Mouse (Mus musculus): ENCODE data around the gene Thumpd3.

The Thumpd3 gene

GRCm38 (mm10) chr6:113046041-113046975 lies at the start of gene Thumpd3:
Gene Thumpd3, plus strand, starts transcription at chr6:113046225.
- peak; percentile 98 for DNase-seq (ENCODE audit: inconsistent ontology term)

- DNase-seq (ENCODE audit: inconsistent ontology term) = peak; percentile 41
Observed at GRCm38 (mm10) chr6:112999199-112999598, 46.8 kb upstream of the Thumpd3 start.

DNA sequence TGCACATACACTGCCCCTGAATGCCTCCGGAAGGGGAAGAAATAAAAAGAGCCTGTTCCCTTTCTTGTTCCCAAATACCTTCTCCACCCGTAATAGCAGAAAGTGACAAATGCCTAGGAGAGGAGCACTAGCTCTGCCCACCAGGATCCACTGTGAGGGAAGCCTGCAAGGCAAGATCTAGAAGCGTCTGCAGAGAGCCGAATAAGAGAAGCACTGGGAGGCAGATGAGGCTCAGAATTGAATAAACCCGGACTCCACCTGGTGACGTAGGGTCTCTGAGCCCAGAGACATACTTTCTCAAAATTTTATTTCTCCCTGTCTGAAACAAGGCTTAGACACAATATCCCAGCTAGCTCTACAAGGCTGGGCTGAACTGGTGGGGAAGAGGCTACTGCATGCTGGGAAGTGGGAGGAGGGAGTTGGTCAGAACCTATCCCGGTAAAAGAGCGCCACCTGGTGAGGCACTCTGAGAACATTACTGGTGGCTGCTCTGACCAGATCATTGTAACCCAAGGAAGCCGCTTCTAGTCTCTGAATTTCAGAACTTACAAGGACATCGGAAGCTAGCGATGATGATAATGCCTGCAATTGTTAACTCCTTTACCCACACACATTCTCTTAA lies 45.2 kb upstream of the Thumpd3 start:
- DNase-seq (ENCODE audit: inconsistent ontology term) = peak; percentile 76

GRCm38 (mm10) chr6:113001719-113002118 lies 44.3 kb upstream of the Thumpd3 start:
- DNase-seq (ENCODE audit: inconsistent ontology term) = no peak

- DNase-seq (ENCODE audit: inconsistent ontology term) = no peak
Observed at GRCm38 (mm10) chr6:113003313-113004111, 42.5 kb upstream of the Thumpd3 start.

DNA sequence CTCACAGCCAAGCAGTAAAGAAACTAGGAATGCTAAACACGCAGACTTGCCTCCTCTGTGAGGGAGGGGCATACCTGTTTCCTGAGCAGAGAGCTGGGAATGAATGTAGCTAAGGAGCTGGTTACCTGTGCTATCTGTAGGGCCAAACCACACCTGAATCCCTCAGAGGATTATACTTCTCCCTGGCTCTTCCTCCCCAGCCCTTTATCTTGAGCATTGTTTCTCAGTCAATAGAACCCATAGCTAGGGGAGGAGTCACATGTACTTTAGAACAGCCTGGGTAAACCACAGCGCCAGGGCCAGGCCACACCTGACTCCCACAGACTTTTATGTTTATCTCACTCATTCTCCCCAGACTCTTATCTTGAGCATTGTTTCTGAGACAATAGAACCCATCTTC lies 39.2 kb upstream of the Thumpd3 start:
- no peak for DNase-seq (ENCODE audit: inconsistent ontology term)

DNA sequence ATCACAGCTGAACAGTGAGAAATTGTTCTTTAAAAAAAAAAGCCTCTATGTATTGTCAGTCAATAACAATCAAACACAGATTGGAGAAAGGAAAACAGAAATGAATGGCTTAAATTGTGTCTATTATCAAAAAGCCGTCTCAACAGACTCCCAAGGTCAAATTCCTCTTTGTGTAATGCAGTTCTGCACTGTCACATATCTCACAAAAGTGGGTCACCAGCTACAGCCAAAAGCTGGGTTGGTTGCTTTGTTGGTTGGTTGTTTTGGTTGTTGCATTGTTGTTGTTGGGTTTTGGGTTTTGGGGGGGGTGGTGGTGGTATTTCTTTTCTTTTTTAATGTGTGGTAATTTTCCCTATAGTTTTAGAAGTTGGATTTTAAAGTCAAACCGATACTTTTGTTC lies 34.1 kb upstream of the Thumpd3 start:
- DNase-seq (ENCODE audit: inconsistent ontology term) = peak; percentile 50

- DNase-seq (ENCODE audit: inconsistent ontology term) = peak; percentile 95
Observed at GRCm38 (mm10) chr6:113012495-113012941, 33.5 kb upstream of the Thumpd3 start.

GRCm38 (mm10) chr6:113013550-113013949 lies 32.5 kb upstream of the Thumpd3 start:
- no peak for DNase-seq (ENCODE audit: inconsistent ontology term)

DNA sequence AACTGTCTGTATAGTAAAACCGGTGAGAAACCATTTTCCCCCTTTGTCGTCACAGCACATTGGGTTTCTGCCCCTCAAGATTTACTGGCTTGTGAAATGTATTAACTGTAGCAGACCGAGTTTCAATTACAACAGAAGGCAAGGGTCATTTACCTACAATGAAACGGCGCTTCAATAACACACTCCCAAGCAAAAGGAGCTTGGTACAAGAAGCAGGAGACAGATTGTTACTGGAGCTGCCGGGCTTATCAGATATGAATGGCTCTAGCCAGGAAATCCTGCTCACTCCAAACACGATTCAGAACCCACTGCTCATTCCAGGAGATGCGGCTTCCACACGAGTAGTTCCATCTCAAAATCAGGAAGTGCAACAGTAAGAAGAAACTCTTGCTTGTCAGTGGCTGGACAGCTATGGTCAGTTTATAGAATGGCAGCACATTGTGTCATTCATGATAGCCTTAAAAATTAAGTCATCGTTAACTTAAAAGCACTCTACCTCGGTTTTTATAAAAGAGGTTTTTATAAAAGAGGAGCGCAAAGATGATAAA lies 28.5 kb upstream of the Thumpd3 start:
- no peak for DNase-seq (ENCODE audit: inconsistent ontology term)

DNA sequence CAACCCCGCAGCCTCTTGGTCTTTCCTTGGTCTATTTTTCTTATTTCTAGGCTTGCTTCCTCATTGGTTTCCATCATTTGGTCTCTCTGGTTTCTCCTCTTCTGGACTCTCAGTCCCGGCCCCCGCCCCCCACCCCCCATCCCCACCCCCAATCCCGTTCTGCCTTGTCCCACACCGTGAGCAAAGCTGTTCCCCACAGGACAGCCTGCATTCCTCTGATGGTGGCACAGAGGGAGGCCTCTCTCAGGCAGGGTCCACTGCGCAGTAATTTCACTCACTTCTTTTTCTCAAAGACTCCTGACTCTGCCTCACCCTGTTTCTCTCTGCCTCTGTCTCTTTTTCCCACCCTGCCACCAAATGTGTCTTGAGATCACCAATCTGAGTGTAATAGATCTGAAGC lies 27.9 kb upstream of the Thumpd3 start:
- DNase-seq (ENCODE audit: inconsistent ontology term) = no peak

DNA sequence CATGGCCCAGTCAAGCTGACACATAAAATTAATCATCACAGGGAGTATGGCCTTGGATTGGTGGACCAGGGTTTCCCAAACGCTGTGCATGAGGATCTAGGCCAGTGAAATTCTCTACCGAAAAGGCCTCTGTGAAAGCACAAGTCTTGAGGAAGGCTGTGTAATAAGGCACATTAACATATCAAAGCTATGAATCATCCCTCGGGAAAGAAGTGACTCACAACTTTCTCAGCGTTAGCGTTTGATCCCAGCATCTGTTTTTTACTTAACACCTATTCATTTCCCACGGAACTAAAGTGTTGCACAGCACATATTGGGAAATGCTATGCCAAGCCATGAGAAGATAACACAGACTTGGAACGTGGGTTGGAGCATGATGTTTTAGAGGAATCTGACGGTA lies 21.2 kb upstream of the Thumpd3 start:
- peak; percentile 90 for DNase-seq (ENCODE audit: inconsistent ontology term)

GRCm38 (mm10) chr6:113025774-113026173 lies 20.3 kb upstream of the Thumpd3 start:
- DNase-seq (ENCODE audit: inconsistent ontology term) = no peak

DNA sequence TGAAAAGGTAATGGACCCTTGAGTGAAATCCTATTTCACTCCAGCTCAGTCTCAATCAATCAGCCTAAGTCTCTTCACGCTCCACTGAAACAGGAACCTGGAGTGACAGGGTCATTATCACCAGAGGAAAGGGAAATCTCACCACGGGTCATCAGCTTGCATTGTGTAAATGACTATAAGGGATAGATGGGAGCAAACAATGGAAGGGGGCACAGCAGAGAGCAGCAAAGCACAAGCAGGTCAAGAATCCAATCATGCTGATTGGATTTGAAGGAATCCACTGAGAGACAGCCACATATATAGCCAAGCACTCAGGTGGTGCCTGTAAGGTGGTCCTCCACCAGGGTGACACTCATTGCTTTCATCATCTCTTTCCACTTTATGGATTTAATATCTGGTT lies 18.6 kb upstream of the Thumpd3 start:
- no peak for DNase-seq (ENCODE audit: inconsistent ontology term)

GRCm38 (mm10) chr6:113029006-113029405 lies 17.0 kb upstream of the Thumpd3 start:
- no peak for DNase-seq (ENCODE audit: inconsistent ontology term)

DNA sequence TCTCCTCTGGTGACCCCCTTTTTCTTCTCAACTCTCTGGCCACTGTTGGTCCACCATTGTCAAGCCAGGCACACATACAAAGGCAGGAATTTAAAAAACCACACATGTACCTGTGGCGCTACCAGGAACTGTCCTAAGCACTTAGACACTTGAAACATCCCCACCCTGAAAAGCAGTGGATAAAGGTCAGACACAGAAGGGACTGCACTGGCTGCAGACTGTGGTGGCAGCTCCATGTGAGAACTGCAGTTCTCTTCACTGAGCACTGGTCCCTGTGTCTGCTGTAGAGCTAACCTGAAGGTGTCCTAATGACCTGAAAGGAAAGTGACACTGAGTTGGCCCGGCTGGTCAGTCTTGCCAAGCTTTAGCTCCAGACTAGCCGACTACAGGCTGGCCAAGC lies 15.5 kb upstream of the Thumpd3 start:
- DNase-seq (ENCODE audit: inconsistent ontology term) = no peak

GRCm38 (mm10) chr6:113030970-113031660 lies 14.9 kb upstream of the Thumpd3 start:
- DNase-seq (ENCODE audit: inconsistent ontology term) = no peak

DNA sequence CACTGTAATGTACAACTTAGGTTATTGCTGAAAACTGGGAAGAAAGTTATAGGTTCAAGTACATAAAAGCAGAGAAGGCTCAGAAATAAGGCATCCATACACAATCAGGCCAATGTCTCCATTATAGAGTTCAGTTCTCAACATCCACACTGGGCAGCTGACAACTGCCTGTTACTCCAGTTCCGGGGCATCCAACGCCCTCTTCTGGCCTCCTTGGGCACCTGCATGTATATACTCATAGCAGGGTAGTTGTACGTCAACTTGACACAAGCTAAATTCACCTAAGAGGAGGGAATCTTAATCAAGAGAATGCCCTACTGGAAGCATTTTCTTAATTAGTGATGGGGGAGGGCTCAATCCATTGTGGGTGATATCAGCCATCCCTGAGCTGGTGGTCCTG lies 13.9 kb upstream of the Thumpd3 start:
- DNase-seq (ENCODE audit: inconsistent ontology term) = no peak

GRCm38 (mm10) chr6:113033185-113033584 lies 12.8 kb upstream of the Thumpd3 start:
- DNase-seq (ENCODE audit: inconsistent ontology term) = peak; percentile 37

GRCm38 (mm10) chr6:113034466-113034865 lies 11.6 kb upstream of the Thumpd3 start:
- peak; percentile 47 for DNase-seq (ENCODE audit: inconsistent ontology term)

- no peak for DNase-seq (ENCODE audit: inconsistent ontology term)
Observed at GRCm38 (mm10) chr6:113036463-113037175, 9.4 kb upstream of the Thumpd3 start.

All from Muller cell, postnatal 12 days (primary cell).